Mouse (Mus musculus) ES-E14 (cell line): ENCODE data around the gene Il21r. TPM values are rescaled to one million over a fixed set of nuclear protein-coding genes. Genes with fewer than 3 reads are reported as not detected.

Experiments
- DNase-seq: peaks from one replicate; pipeline ENCODE4 v3.0.0-alpha.2; 2013; ENCODE audit warnings: low read depth, low spot score
- H3K27ac ChIP-seq: 2 replicates; pipeline ENCODE4 v1.5.1; 2012; ENCODE audit warnings: low read depth, mild to moderate bottlenecking, low read length, moderate library complexity, mixed read lengths; ENCODE audit not compliant: poor library complexity, insufficient read depth, severe bottlenecking
- H3K36me3 ChIP-seq: 2 replicates; pipeline ENCODE4 v1.6.1; 2012; ENCODE audit warnings: mild to moderate bottlenecking, low read length, moderate library complexity, mixed read lengths; ENCODE audit not compliant: control insufficient read depth, poor library complexity, insufficient read depth, severe bottlenecking
- H3K4me1 ChIP-seq, 2 experiments: fragments of 150-350 bp in 1 of 2; sonication (generic) in 1 of 2; 2 replicates each; pipeline ENCODE4 v1.6.1; 2012; ENCODE audit warnings: low read length in 2 of 2, mild to moderate bottlenecking in 1 of 2, mixed read lengths in 1 of 2; ENCODE audit not compliant: control insufficient read depth in 2 of 2, insufficient read depth in 2 of 2, poor library complexity in 1 of 2
- H3K4me3 ChIP-seq, 2 experiments: fragments of 150-350 bp in 1 of 2; sonication (generic) in 1 of 2; 2 replicates each; pipeline ENCODE4 v1.5.1; 2012; ENCODE audit warnings: low read length in 2 of 2, low read depth in 1 of 2, mild to moderate bottlenecking in 1 of 2, mixed read lengths in 1 of 2; ENCODE audit not compliant: insufficient read depth in 1 of 2, poor library complexity in 1 of 2, severe bottlenecking in 1 of 2
- H3K9ac ChIP-seq: 2 replicates; pipeline ENCODE4 v1.6.1; 2012; ENCODE audit warnings: low read depth, mild to moderate bottlenecking, low read length, mixed read lengths; ENCODE audit not compliant: poor library complexity, insufficient read depth, severe bottlenecking
- H3K9me3 ChIP-seq: fragments of 150-350 bp; sonication (generic); 2 replicates; pipeline ENCODE4 v1.6.1; 2012; ENCODE audit warnings: low read depth, mild to moderate bottlenecking, low read length; ENCODE audit not compliant: control insufficient read depth, insufficient read depth
- CHD2 ChIP-seq: IDR thresholded peaks from 2 replicates; pipeline ENCODE4 v1.6.1; 2014; ENCODE audit warnings: mild to moderate bottlenecking, low read depth, low read length, inconsistent platforms
- HCFC1 ChIP-seq: IDR thresholded peaks from 2 replicates; pipeline ENCODE4 v1.6.1; 2012; ENCODE audit warnings: low read length, inconsistent platforms, borderline replicate concordance; ENCODE audit not compliant: insufficient read depth
- MAFK ChIP-seq: IDR thresholded peaks from 2 replicates; pipeline ENCODE4 v1.6.1; 2014; ENCODE audit warnings: mild to moderate bottlenecking, low read depth, low read length, inconsistent platforms; ENCODE audit not compliant: insufficient read depth
- ZC3H11A ChIP-seq: IDR thresholded peaks from 2 replicates; pipeline ENCODE4 v1.6.1; 2012; ENCODE audit warnings: low read depth, mild to moderate bottlenecking, inconsistent platforms, low read length, borderline replicate concordance
- ZNF384 ChIP-seq: IDR thresholded peaks from 2 replicates; pipeline ENCODE4 v1.6.1; 2012; ENCODE audit warnings: low read depth, low read length, inconsistent platforms
- in situ Hi-C, 2 experiments: fragments of 600-800 bp; cut with MboI; formaldehyde crosslinking; loops; one replicate each; pipeline ENCODE4 v1.15.1; 2025; ENCODE audit warnings: low sequenced_read_pairs in 2 of 2, inconsistent platforms in 1 of 2; ENCODE audit not compliant: unreplicated experiment in 2 of 2
- total RNA-seq: library from RNA; depleted of rRNA; stranded (reverse); fragments of 300-350 nt; gene quantifications from 2 replicates; pipeline ENCODE4 v1.2.3, GENCODE M21; 2012

Il21r gene
- total RNA-seq, 1 experiment, result 0.58 TPM

- Histone ChIP-seq H3K9ac (no peak overlapping the region), H3K9me3 (no peaks in the 10 kb centered on the region), H3K4me3 (no peak overlapping the region), H3K4me1 (no peaks in the 10 kb centered on the region), H3K27ac (no peak overlapping the region), H3K36me3 (no peaks in the 10 kb centered on the region)
- no peak for TF ChIP-seq MAFK
- no peak for TF ChIP-seq ZNF384
- no peak for TF ChIP-seq HCFC1
- TF ChIP-seq ZC3H11A, result no peak
- in situ Hi-C loops, result no loop called here
- no peak for DNase-seq
Measured at GRCm38 (mm10) chr7:125560146-125560785, 43.0 kb upstream of the Il21r start.

- in situ Hi-C loops, result no loop called here
- no peak for DNase-seq
- Histone ChIP-seq H3K4me3 (no peak overlapping the region), H3K27ac (no peak overlapping the region), H3K9ac (no peak overlapping the region), H3K4me1 (no peaks in the 10 kb centered on the region), H3K9me3 (no peaks in the 10 kb centered on the region), H3K36me3 (no peaks in the 10 kb centered on the region)
- no peak for TF ChIP-seq ZNF384
Measured at GRCm38 (mm10) chr7:125561085-125561690, 42.0 kb upstream of the Il21r start.

GRCm38 (mm10) chr7:125562413-125562812 is 40.8 kb upstream of the Il21r start:
- Histone ChIP-seq H3K27ac (no peak overlapping the region), H3K4me3 (no peak overlapping the region), H3K36me3 (no peaks in the 10 kb centered on the region), H3K9me3 (no peaks in the 10 kb centered on the region), H3K4me1 (no peaks in the 10 kb centered on the region), H3K9ac (no peak overlapping the region)
- no peak for DNase-seq
- in situ Hi-C loops, result no loop called here
- TF ChIP-seq ZC3H11A (no peak), ZNF384 (no peak), CHD2 (no peak), HCFC1 (no peak), MAFK (no peak)

- TF ChIP-seq ZNF384 (no peak), HCFC1 (no peak), MAFK (no peak), ZC3H11A (no peak), CHD2 (no peak)
- Histone ChIP-seq H3K9ac (no peak overlapping the region), H3K4me3 (no peak overlapping the region), H3K36me3 (no peaks in the 10 kb centered on the region), H3K4me1 (no peaks in the 10 kb centered on the region), H3K27ac (no peak overlapping the region), H3K9me3 (no peaks in the 10 kb centered on the region)
- in situ Hi-C loops, result no loop called here
- no peak for DNase-seq
Measured at GRCm38 (mm10) chr7:125563093-125563492, 40.1 kb upstream of the Il21r start.
